Mouse (Mus musculus): ENCODE measurements around the gene Aldh1a1.

DNA sequence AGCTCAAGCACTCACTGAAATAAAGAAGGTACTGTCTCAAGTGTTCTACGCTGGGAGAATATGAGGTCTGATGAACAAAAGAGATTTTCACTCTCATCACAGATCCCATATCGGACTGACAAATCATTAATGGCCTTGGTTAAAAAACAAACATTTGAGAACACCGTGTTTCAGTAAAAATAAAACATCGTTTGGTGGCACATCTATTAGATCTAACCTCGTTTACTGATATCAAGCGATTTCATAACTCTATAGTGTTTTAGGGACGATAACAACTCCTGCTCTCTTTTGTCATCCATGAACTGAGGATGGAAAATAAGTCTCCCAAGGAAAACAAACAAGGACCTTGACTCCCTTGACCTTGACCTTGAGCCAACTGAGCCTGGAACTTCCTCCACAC is 41.5 kb upstream of the Aldh1a1 start:
- TF ChIP-seq POLR2A (IDR thresholded peaks at IDR 0.05; ENCODE audit: low read depth, low read length) (no peak), CTCF (conservative IDR thresholded peaks at IDR 0.05; ENCODE audit: insufficient read depth, insufficient read length, low read depth, low read length) (no peak)

Measured in kidney, adult 2 months (tissue).